Mouse (Mus musculus) cerebellum, adult 2 months (tissue): Measurements from ENCODE around the gene Hlf.

Source experiments
- CTCF ChIP-seq: fragments of 200-500 bp; IDR thresholded peaks from 2 replicates; pipeline ENCODE4 v1.5.1; 2011; ENCODE audit warnings: low read depth, mild to moderate bottlenecking, control low read depth, low read length, moderate library complexity, borderline replicate concordance; ENCODE audit not compliant: insufficient read depth
- POLR2A ChIP-seq: fragments of 200-500 bp; IDR thresholded peaks from 2 replicates; pipeline ENCODE4 v1.6.1; 2011; ENCODE audit warnings: low read length, control low read depth, borderline replicate concordance; ENCODE audit not compliant: insufficient read depth

DNA sequence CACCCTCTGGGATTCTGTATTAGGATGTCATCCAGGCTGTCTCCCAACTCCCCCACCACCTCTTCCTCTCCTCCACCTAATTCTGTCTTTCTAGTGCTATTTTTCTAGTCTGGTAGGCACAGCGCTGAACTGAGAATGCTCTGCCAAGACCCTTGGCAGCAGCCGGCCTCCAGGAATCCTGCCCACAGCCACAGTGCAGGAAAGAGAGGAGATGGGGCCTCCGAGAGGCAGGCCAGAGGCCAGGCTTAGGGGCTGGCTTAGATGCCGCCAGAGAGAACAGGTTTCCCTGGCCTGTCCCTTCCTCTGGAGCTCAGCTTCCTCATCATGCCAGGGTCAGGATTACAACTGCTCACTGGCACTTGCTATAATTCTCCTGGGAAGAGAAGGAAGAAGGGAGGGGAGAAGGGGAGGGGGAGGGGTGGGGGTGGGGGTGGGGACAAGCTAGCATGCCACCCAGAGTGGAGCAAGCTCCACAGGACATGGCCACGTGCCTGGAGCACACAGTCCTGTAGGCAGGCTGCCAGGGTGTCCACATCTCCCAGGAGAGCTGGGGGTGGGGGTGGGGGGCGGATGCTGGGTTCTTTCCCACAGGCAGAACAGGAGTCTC is 8.6 kb downstream of the Hlf start:
- TF ChIP-seq POLR2A: no peak
- no peak for TF ChIP-seq CTCF
